Mouse (Mus musculus) Patski (cell line): ENCODE data around the gene AC124108.1. TPM values are rescaled to one million over a fixed set of nuclear protein-coding genes. Genes with fewer than 3 reads are reported as not detected.
A peak's percentile ranks its signal among the peaks of the same experiment; 100 is the strongest.

Experiments used
- ATAC-seq: fragments of 100-300 bp; one replicate; pipeline ENCODE4 v1.8.0; 2021
- CTCF ChIA-PET: fragments of 350-600 bp; sonication (Branson Sonifier 250); formaldehyde crosslinking; loops from one replicate; lab custom pipeline; 2022; ENCODE audit warnings: inconsistent platforms; lab: Charles Lee
- POLR2A ChIA-PET: fragments of 350-600 bp; sonication (Branson Sonifier 250); formaldehyde crosslinking; loops from one replicate; lab custom pipeline; 2022; ENCODE audit warnings: antibody characterized with exemption, inconsistent platforms; lab: Charles Lee
- DNase-seq: peaks from one replicate; pipeline ENCODE4 v3.0.0-alpha.2; 2011; ENCODE audit warnings: low read depth, low spot score
- H3K27me3 ChIP-seq: fragments of 371-371 bp; one replicate; pipeline ENCODE4 v1.5.1; 2021
- CTCF ChIP-seq: fragments of 100-300 bp; IDR thresholded peaks from one replicate; pipeline ENCODE4 v1.5.1; 2021
- in situ Hi-C: fragments of 300-500 bp; cut with MboI; formaldehyde crosslinking; loops from 3 replicates; pipeline ENCODE4 v1.11.1; 2018; ENCODE audit warnings: low pct_unique_long_range_greater_than_20kb, mixed read lengths
- polyA plus RNA-seq: library from polyadenylated mRNA; unstranded; gene quantifications from one replicate; pipeline ENCODE4 v1.2.3, GENCODE M21; 2021

The AC124108.1 gene
- polyA plus RNA-seq, 1 experiment from 2014 or later = 3.4 TPM

GRCm38 (mm10) chr1:132254467-132254866, 63.2 kb downstream of the AC124108.1 start:
- POLR2A ChIA-PET = interaction anchor here (0.6 to 0.7 kb wide), 4 partner anchors 63 to 292 kb away, joined by 3 to 5 read pairs (median 3); partner anchors contain the start of gene Slc45a3
- in situ Hi-C loops = no loop called here
- H3K27me3 ChIP-seq = no peaks in the 10 kb centered on the region
- peak; percentile 32 for TF ChIP-seq CTCF
- no peak for DNase-seq
- ATAC-seq = no peak
- CTCF ChIA-PET = interaction anchor here (1.1 to 2.0 kb wide), 5 partner anchors 11 to 57 kb away, joined by 3 to 5 read pairs (median 3); no protein-coding TSS in a partner anchor

Other genes starting within 250 kb of the AC124108.1 start
- gene Slc45a3, start 228.5 kb upstream of the AC124108.1 start, polyA plus RNA-seq = 0.65 TPM
- gene Elk4, start 183.8 kb upstream of the AC124108.1 start, polyA plus RNA-seq = 27.3 TPM
- gene Mfsd4a, start 123.4 kb upstream of the AC124108.1 start, polyA plus RNA-seq = 17.7 TPM
- 88.8 TPM for gene Cdk18, start 51.8 kb upstream of the AC124108.1 start, polyA plus RNA-seq
- gene Lemd1, start within 50 bp of the AC124108.1 start, polyA plus RNA-seq = 12.0 TPM
- gene Gm10188, start 38.3 kb downstream of the AC124108.1 start, polyA plus RNA-seq = 0.22 TPM
- gene Klhdc8a, start 107.2 kb downstream of the AC124108.1 start, polyA plus RNA-seq = 141 TPM
- 110 TPM for gene Nuak2, start 124.7 kb downstream of the AC124108.1 start, polyA plus RNA-seq
- 12.2 TPM for gene Tmcc2, start 199.8 kb downstream of the AC124108.1 start, polyA plus RNA-seq
- 26.8 TPM for gene Dstyk, start 226.1 kb downstream of the AC124108.1 start, polyA plus RNA-seq